Mouse (Mus musculus): ENCODE data around the gene Tcp1.

GRCm38 (mm10) chr17:12925001-12925400 lies 9.5 kb downstream of the Tcp1 start:
- TF ChIP-seq CTCF (conservative IDR thresholded peaks at IDR 0.05; ENCODE audit: low read length) = no peak
- TF ChIP-seq POU5F1 (IDR thresholded peaks at IDR 0.05; ENCODE audit: borderline replicate concordance, low read length) = no peak
- TF ChIP-seq NANOG (IDR thresholded peaks at IDR 0.05; ENCODE audit: borderline replicate concordance, low read length) = no peak

Data from E14TG2a.4 (cell line).